15 mouse cellular contexts compared by ENCODE assay signal in the genomic region with DNA sequence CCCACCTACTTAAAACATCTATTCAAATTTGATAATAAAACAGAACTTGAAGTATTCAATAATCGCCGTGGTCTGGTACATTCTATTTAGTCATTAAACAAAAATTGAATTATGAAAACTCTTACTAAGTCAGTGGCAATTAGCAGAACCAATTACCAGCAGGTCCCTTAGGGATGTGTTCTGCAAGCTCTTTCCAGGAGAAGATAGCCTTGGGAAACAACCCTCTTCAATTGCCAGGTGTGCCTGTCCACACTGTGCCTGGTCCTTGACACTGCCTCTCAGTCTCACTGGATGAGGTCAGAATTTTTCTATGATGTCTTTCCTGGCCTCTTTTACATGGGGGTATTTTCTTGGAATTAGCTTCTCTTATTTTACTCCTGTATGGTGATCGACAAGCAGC.
DNase-seq lines count a peak whose midpoint lies in the region; ATAC-seq and TF ChIP-seq lines count a peak whose summit lies in the region.
"Had no signal": no experiment of that assay in that cellular context is flagged by ENCODE, and none has a peak within 500 bp of the region (broad histone marks: within the 10 kb centered on the region; RNA-seq: fewer than 3 reads in every experiment).

No protein-coding gene starts in this region.

- H3K27ac ChIP-seq in lung, embryonic 14.5 days (ENCODE audit: low read depth): no peak overlapping the region
- H3K27ac ChIP-seq in embryonic facial prominence, embryonic 15.5 days (replicated peaks): no peak overlapping the region
- no peak overlapping the region for H3K27ac ChIP-seq in limb, embryonic 13.5 days
- no peak overlapping the region for H3K27ac ChIP-seq in stomach, postnatal 0 days (replicated peaks)
- H3K27ac ChIP-seq: heart, embryonic 10.5 days; liver, embryonic 13.5 days had no signal

- no peak for ATAC-seq in lung, embryonic 14.5 days (ENCODE audit: insufficient read depth)
- peak; percentile 57; the same call in 1 of the 2 replicates for ATAC-seq in embryonic facial prominence, embryonic 15.5 days (ENCODE audit: insufficient number of reproducible peaks, low FRiP score, low TSS enrichment, low read depth)
- no peak for ATAC-seq in limb, embryonic 13.5 days (ENCODE audit: low FRiP score, low read depth)
- no peak for ATAC-seq in stomach, postnatal 0 days (ENCODE audit: low FRiP score, low TSS enrichment)
- ATAC-seq: forebrain, embryonic 16.5 days had no signal

- no peaks in the 10 kb centered on the region for H3K36me3 ChIP-seq in lung, embryonic 14.5 days (ENCODE audit: insufficient read depth)
- no peaks in the 10 kb centered on the region for H3K36me3 ChIP-seq in embryonic facial prominence, embryonic 15.5 days
- no peaks in the 10 kb centered on the region for H3K36me3 ChIP-seq in limb, embryonic 13.5 days
- H3K36me3 ChIP-seq in stomach, postnatal 0 days (ENCODE audit: control insufficient read depth, insufficient read depth, low read length): no peaks in the 10 kb centered on the region
- H3K36me3 ChIP-seq: heart, embryonic 10.5 days; liver, embryonic 13.5 days had no signal

- TF ChIP-seq CTCF in lung, embryonic 14.5 days (IDR thresholded peaks at IDR 0.05; ENCODE audit: low read depth): no peak
- TF ChIP-seq CTCF in stomach, postnatal 0 days (IDR thresholded peaks at IDR 0.05; ENCODE audit: low read depth): no peak

- H3K9me3 ChIP-seq in lung, embryonic 14.5 days (ENCODE audit: low read depth, low read length): no peaks in the 10 kb centered on the region
- no peaks in the 10 kb centered on the region for H3K9me3 ChIP-seq in embryonic facial prominence, embryonic 15.5 days (replicated peaks)
- no peaks in the 10 kb centered on the region for H3K9me3 ChIP-seq in limb, embryonic 13.5 days
- H3K9me3 ChIP-seq in stomach, postnatal 0 days (ENCODE audit: control insufficient read depth, low read length): no peaks in the 10 kb centered on the region
- H3K9me3 ChIP-seq: heart, embryonic 10.5 days; liver, embryonic 13.5 days had no signal

- H3K9ac ChIP-seq in lung, embryonic 14.5 days: no peak overlapping the region
- H3K9ac ChIP-seq in embryonic facial prominence, embryonic 15.5 days: no peak overlapping the region
- no peak overlapping the region for H3K9ac ChIP-seq in limb, embryonic 13.5 days
- H3K9ac ChIP-seq in stomach, postnatal 0 days (ENCODE audit: low read length): no peak overlapping the region
- H3K9ac ChIP-seq: liver, embryonic 13.5 days had no signal

- no peak overlapping the region for H3K4me3 ChIP-seq in lung, embryonic 14.5 days (ENCODE audit: low read depth, low read length)
- no peak overlapping the region for H3K4me3 ChIP-seq in embryonic facial prominence, embryonic 15.5 days (replicated peaks)
- H3K4me3 ChIP-seq in limb, embryonic 13.5 days: no peak overlapping the region
- no peak overlapping the region for H3K4me3 ChIP-seq in stomach, postnatal 0 days (ENCODE audit: low read depth, low read length)
- H3K4me3 ChIP-seq: heart, embryonic 10.5 days; liver, embryonic 13.5 days had no signal

- DNase-seq in lung, embryonic 14.5 days: no peak
- no peak for DNase-seq in lung, postnatal 36 days
- no peak for DNase-seq in stomach, postnatal 0 days (ENCODE audit: low spot score)
- no peak for DNase-seq in frontal cortex, postnatal 36 days (ENCODE audit: low spot score in 2 of 2)
- no peak for DNase-seq in right cerebral cortex, adult 2 months (ENCODE audit: low spot score in 2 of 2)
- DNase-seq: gastrocnemius, postnatal 14 days; kidney, adult 8-10 months; liver, embryonic 13.5 days; lung, postnatal 10 days; thymus, adult 18-20 months had no signal

- H3K4me1 ChIP-seq in lung, embryonic 14.5 days (ENCODE audit: insufficient read depth): 0 out of 2 replicates have a peak, but pooled peaks cover 5% of the 10 kb centered on the region
- H3K4me1 ChIP-seq in embryonic facial prominence, embryonic 15.5 days: peaks cover 10% of the 10 kb centered on the region; the same call in 1 of the 2 replicates
- peaks cover 27% of the 10 kb centered on the region for H3K4me1 ChIP-seq in limb, embryonic 13.5 days
- H3K4me1 ChIP-seq in stomach, postnatal 0 days (replicated peaks; ENCODE audit: control insufficient read depth, insufficient read depth): no peaks in the 10 kb centered on the region
- H3K4me1 ChIP-seq: liver, embryonic 13.5 days had no signal

- no peaks in the 10 kb centered on the region for H3K27me3 ChIP-seq in lung, embryonic 14.5 days (ENCODE audit: insufficient read depth, low read length)
- H3K27me3 ChIP-seq in embryonic facial prominence, embryonic 15.5 days: no peaks in the 10 kb centered on the region
- no peaks in the 10 kb centered on the region for H3K27me3 ChIP-seq in limb, embryonic 13.5 days
- H3K27me3 ChIP-seq in stomach, postnatal 0 days (ENCODE audit: control insufficient read depth, insufficient read depth, low read length): no peaks in the 10 kb centered on the region
- H3K27me3 ChIP-seq: CH12.LX; liver, embryonic 13.5 days had no signal

- peak overlapping the region; percentile 43; the same call in 1 of the 2 replicates for H3K4me2 ChIP-seq in lung, embryonic 14.5 days
- 0 out of 2 replicates have a peak overlapping the region, but pooled peaks have one; percentile 42 for H3K4me2 ChIP-seq in embryonic facial prominence, embryonic 15.5 days (replicated peaks)
- peak overlapping the region; percentile 51 for H3K4me2 ChIP-seq in limb, embryonic 13.5 days (replicated peaks)
- H3K4me2 ChIP-seq in stomach, postnatal 0 days (replicated peaks; ENCODE audit: low read depth): peak overlapping the region; percentile 25; the same call in 1 of the 2 replicates
- H3K4me2 ChIP-seq: liver, embryonic 13.5 days had no signal

- TF ChIP-seq EP300 in stomach, postnatal 0 days (optimal IDR thresholded peaks at IDR 0.05): no peak

- 87% methylated on average over 3 of the region's 3 CpGs for WGBS in lung, embryonic 14.5 days
- WGBS in embryonic facial prominence, embryonic 15.5 days: 59% methylated on average over 3 of the region's 3 CpGs
- WGBS in limb, embryonic 13.5 days: 48% methylated on average over 3 of the region's 3 CpGs
- WGBS in stomach, postnatal 0 days: 76% methylated on average over 3 of the region's 3 CpGs
